Mouse (Mus musculus) gastrocnemius, postnatal 14 days (tissue): ENCODE data around the gene Srsf6. TPM values are rescaled to one million over a fixed set of nuclear protein-coding genes. Genes with fewer than 3 reads are reported as not detected.

ENCODE experiments used
- DNase-seq: peaks from one replicate; pipeline ENCODE4 v3.0.0; 2021; ENCODE audit warnings: mixed read lengths
- intact Hi-C: fragments of 180-260 bp; cut with DNase I; formaldehyde crosslinking; loops from one replicate; pipeline ENCODE4 v1.15.1; 2025; ENCODE audit warnings: low total_unique reads
- total RNA-seq, 2 experiments: library from RNA; stranded (reverse); gene quantifications; 2 replicates each; pipeline ENCODE4 v1.2.3; 2021

The Srsf6 gene
- total RNA-seq, 2 experiments from 2014 or later: 51.0 to 53.3 TPM

- intact Hi-C loops: no loop called here
- DNase-seq: peak; percentile 29
Observed at GRCm38 (mm10) chr2:162975157-162975775, 43.9 kb downstream of the Srsf6 start.

DNA sequence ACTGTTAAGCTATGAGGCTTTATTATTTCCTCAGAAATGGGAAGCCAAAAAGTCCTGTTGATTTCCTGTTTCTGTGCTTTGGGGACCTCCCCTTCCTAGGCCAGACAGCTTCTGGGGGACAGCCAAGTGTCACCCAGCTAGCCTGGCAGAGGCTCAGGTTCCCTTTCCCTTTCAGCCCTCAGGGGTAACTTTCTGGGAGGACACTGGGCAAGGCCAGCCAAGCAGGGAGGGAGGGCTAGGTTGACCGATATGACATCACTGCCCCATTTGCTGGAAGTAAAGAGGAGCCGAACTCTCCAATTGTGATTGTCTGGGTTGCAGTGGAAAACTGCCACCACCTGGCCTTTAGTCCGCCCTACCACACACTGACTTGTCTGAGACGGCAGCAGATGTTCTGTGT, 44.7 kb downstream of the Srsf6 start:
- DNase-seq: peak; percentile 32
- intact Hi-C loops: no loop called here

GRCm38 (mm10) chr2:162984381-162984780, 53.1 kb downstream of the Srsf6 start:
- intact Hi-C loops: no loop called here
- DNase-seq: no peak

DNA sequence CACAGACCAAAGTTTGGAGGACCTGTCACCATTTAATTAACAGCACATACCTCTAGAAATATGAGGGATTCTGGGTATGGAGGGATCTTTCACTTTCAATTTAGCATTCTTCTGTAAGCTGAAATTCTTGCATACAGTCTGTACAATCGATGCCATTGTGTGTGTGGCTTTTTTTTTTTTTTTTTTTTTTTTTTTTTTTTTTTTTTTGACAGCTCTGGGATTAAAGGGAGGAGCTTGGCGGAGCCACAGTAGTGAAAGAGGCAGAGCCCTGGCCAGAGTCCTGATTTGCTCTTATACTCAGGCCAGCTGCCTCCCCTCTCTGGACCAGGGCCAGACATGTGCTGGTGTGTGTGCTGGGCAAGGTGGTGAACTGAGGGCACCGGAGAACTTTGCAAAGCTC, 54.6 kb downstream of the Srsf6 start:
- DNase-seq: peak; percentile 46
- intact Hi-C loops: no loop called here

Other genes with a start within 250 kb of the Srsf6 start
- not detected for gene L3mbtl1, start 11.9 kb downstream of the Srsf6 start, total RNA-seq
- gene Sgk2, start 55.8 kb downstream of the Srsf6 start, total RNA-seq: not detected
- gene Ift52, start 85.8 kb downstream of the Srsf6 start, total RNA-seq: 10 to 100 TPM; 11.1 to 11.3 TPM
- gene Mybl2, start 123.2 kb downstream of the Srsf6 start, total RNA-seq: 1 to 10 TPM; 1.3 to 2.5 TPM
- gene Gtsf1l, start 156.3 kb downstream of the Srsf6 start, total RNA-seq: not detected